Mouse (Mus musculus): ENCODE results near the gene Trmu. TPM values are rescaled to one million over a fixed set of nuclear protein-coding genes. Genes with fewer than 3 reads are reported as not detected.

Gene Trmu
- total RNA-seq, 1 experiment from 2014 or later = 13.9 TPM

DNA sequence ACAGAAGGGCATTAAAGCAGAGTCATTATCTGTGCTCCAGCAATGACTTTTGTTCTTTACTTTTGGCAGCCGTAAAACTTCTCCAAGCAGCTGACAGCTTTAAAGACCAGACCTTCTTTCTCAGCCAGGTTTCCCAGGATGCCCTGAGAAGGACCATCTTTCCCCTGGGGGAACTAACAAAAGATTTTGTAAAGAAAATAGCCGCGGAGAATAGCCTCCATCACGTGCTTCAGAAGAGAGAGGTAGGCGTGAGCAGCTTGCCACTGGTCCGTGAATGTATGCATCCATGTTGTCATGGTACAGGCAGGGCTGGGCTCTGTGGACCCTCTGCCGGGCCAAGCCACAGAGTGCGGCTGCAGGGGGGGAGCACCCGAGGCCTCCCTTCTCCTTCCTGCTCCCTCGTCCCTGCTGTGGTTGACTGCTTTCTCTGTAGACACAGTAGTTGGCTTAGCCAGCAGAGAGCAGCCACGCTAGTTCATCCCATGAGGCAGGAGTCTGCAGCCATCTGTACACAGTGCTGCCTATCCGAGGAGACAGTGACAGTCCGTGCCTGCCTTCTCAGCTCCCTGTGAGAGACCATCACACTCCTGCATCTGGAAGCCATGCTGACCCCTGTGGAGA, 13.5 kb downstream of the Trmu start:
- ATAC-seq (replicated peaks; ENCODE audit: insufficient number of reproducible peaks, low FRiP score, low TSS enrichment, poor library complexity, severe bottlenecking) = no peak; the same call in 1 of the 2 replicates

DNA sequence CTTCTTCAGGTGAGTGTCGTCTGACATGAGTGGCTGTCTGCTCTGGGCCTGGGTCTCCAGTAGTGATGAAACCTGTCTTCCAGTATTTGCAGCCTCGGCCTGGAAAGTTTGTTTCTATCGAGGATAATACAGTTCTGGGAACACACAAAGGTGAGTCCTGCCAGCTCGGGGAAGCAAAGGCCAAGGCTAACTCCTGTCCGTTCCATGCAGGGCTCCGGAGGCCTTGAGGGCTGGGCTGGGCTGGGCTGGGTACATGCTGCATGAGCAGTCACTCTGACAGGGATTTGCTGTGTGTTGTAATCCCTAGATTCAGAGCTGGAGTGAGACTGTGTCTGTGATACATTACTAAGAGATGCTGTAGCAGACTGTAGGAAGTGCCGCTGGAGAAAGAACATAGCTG, 14.8 kb downstream of the Trmu start:
- ATAC-seq (replicated peaks; ENCODE audit: insufficient number of reproducible peaks, low FRiP score, low TSS enrichment, poor library complexity, severe bottlenecking) = no peak

DNA sequence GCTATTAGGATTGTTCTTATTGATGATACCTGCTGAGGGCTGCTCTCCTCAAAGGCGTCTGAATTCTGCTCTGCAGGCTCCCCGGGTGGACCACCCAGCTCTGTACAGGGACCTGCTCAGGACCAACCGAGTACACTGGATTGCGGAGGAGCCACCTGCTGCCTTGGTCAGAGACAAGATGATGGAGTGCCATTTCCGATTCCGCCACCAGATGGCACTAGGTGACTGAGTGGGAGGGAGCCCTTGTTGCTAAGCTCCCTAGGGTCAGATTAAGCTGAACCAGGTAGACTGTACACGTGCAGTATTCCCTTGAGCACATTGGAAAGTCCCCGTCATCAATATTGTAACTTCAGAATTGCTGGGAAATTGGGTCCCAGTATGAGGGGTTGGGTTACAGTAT, 17.2 kb downstream of the Trmu start:
- peak; percentile 61 for ATAC-seq (replicated peaks; ENCODE audit: insufficient number of reproducible peaks, low FRiP score, low TSS enrichment, poor library complexity, severe bottlenecking)

DNA sequence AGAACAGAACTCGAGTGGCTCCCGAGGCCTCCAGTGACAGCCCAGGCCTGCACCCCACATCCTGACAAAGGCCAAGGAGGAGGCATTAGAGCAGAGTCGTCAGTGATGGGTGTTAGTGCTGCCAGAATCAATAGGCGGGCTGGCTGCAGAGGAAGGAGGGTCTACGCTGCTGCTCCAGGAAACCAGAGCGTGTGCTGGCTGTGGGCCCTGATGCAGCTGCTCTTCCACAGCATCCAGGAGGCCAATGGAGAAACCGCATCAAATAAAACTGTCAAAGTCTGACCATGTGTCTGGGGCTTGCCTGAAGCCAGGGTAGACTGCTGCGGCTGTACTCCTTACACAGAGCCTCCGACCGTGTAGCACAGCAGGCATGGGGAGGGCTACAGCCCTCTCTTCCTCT, 18.0 kb downstream of the Trmu start:
- no peak for ATAC-seq (replicated peaks; ENCODE audit: insufficient number of reproducible peaks, low FRiP score, low TSS enrichment, poor library complexity, severe bottlenecking)

DNA sequence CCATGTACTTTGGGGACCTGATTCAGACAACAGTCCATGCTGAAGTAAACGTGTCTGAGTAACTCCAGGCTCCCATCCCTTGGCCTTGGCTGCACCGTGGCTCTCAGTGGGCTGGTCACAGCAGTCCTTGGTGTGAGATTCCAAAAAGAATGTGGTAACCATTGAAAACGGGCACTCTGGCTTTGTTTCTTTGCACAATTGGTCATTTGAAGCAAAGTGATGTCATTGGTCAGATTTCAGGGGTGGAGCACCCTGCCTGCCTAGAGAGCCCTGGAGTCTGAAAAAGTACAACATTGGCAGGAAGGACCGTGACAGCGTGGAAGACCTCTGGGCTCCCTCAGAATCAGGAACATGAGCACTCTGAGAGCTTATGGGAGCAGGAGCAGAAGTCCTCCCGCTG, 20.3 kb downstream of the Trmu start:
- ATAC-seq (replicated peaks; ENCODE audit: insufficient number of reproducible peaks, low FRiP score, low TSS enrichment, poor library complexity, severe bottlenecking) = no peak

DNA sequence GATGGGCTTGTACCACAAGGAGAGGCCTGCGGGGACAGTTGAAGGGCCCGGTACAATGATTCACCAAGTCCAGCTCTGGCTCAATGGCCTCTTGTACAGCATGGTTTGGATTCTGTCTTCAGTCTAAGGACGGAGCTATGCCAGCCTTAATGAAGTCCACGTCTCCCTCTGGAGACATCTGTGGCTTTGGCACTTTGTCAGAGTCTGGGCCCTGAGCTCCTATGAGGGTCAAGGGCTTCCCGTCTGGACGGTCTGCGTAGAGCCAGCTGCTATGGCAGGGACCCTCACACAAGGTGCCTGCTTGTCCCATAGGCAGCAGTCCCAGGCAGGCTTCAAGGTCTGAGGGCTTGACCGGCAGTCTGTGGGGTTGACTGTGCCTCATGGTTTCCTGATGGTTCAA, 21.2 kb downstream of the Trmu start:
- no peak for ATAC-seq (replicated peaks; ENCODE audit: insufficient number of reproducible peaks, low FRiP score, low TSS enrichment, poor library complexity, severe bottlenecking)

DNA sequence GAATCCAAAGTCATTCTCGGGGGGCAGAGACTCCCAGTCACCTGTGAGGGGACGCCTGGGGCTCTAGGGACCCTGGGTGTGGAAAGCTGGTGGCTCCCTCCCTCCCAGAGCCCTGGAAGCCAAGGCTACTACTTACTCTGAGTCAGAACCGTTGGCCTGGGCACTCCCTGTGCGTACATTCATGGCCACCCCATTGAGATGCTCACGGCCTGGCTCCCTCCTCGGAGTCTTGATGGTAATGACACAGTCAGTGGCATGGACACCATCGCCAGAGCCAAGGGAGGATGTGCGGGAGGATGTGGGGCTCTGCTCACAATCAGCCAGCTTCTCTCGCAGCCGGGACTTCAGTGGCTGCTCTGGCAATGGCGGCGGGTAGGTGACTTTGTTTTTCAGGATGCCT, 21.7 kb downstream of the Trmu start:
- no peak for ATAC-seq (replicated peaks; ENCODE audit: insufficient number of reproducible peaks, low FRiP score, low TSS enrichment, poor library complexity, severe bottlenecking)

DNA sequence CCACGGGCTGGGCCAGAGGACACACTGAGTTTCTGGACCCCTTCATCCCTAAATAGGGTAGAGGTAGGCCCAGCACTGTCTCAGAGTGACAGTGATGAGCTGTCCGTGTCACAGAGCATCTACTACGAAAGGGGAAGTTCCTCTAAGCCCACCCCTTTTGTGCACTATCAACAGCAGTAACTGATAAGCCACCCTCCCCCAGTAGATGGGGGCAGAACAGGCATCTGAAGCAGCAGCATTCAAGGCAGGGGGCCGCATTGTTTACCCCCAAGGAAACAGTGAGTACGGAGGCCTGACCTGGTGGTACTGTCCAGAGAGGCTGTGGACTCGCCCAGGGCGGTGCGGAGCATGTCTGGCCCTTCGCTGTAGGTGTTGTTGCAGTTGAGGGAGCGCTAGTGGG, 23.4 kb downstream of the Trmu start:
- no peak for ATAC-seq (replicated peaks; ENCODE audit: insufficient number of reproducible peaks, low FRiP score, low TSS enrichment, poor library complexity, severe bottlenecking)

DNA sequence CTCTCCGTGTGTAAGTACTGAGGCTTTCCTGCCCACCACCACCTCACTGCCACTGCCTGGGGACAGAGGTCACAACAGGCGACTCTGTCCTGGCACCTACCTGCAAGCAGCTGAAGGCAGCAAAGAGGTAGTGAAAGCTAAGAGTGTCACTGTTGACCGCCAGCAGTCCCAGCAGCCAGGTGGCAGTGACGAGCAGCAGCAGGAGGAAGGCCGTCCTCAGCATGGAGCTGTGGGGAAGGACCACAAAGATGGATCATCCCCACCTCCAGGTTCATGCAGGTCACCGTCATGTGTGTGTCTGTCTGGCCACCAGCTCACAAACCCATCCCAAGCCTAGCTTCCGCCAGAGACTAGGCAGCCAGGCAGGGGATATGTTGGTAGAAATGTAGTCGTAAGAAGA, 24.7 kb downstream of the Trmu start:
- 0 out of 2 replicates have a peak, but pooled peaks have one; percentile 7 for ATAC-seq (replicated peaks; ENCODE audit: insufficient number of reproducible peaks, low FRiP score, low TSS enrichment, poor library complexity, severe bottlenecking)

DNA sequence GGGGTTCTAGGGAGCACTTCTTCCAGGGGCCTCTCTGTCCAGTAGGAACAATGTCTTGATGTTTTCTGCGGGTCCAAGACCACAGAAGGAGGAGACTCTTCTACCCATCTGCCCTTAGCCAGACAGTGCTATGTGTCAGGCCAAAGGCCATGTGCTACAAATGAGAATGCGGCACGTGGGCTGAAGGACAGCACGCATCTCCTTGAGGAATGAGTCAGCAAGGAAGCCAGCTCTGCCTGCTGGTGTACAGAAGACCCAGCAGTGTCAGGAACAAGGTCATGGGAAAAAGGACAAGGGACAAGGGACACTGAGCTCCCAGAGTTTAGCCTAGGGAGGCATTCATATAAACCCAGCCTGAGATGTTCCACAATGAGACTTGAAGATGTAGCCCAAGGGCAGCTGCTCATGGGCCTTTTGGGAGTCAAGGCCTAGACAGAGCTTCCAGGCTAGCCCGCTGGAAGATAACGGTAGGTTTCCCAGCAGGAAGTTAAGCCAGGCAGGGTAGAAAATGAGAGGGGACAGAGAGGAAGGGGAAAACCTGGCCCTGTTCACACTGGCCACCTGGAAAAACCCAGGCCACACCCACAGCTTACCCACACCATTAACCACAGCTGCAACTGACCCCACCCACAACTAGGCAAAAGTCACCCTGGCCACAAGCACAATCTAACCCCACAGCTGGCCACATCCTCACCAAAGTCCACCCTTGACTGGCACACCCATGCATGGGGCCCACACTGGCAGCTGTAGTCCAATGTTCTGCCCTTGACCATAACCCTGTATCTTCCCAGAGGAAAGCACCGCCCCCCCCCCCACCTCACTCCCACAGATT, 29.8 kb downstream of the Trmu start:
- peak; percentile 44 for ATAC-seq (replicated peaks; ENCODE audit: insufficient number of reproducible peaks, low FRiP score, low TSS enrichment, poor library complexity, severe bottlenecking)

DNA sequence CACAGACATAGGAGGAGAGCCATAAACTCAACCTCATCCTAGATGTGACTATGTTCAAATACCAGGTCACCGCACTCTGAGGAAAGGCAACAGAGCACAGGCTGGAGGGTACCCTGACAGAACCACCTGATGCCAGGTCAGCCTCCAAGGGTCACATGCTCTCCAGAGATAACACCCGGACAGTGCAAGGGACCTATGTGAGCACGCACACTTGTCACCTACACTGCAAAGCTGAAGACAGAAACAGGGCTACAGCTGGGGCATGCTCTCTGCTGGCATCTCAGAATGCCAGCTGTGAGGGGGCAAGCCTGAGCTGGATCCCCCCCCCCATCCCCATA, 30.3 kb downstream of the Trmu start:
- no peak for ATAC-seq (replicated peaks; ENCODE audit: insufficient number of reproducible peaks, low FRiP score, low TSS enrichment, poor library complexity, severe bottlenecking)

DNA sequence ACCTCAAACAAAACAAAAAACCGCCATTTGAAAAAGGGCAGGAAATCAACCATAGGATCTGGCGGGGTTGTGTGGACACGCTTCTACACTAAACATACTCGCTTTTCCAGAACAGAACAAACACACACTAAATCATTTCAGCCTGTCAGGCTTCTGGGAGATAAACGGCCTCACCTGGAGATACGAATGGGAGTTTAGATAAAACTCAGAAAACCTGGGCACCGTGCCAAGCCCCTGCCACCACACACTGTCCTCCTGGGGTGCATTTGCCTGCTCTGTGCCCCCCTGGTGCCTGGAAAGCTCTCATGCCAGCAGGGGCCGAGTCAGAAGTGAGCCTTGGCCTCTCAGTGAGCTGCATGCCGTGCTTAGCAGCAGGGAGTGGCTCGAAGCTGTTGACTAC, 30.8 kb downstream of the Trmu start:
- ATAC-seq (replicated peaks; ENCODE audit: insufficient number of reproducible peaks, low FRiP score, low TSS enrichment, poor library complexity, severe bottlenecking) = no peak

DNA sequence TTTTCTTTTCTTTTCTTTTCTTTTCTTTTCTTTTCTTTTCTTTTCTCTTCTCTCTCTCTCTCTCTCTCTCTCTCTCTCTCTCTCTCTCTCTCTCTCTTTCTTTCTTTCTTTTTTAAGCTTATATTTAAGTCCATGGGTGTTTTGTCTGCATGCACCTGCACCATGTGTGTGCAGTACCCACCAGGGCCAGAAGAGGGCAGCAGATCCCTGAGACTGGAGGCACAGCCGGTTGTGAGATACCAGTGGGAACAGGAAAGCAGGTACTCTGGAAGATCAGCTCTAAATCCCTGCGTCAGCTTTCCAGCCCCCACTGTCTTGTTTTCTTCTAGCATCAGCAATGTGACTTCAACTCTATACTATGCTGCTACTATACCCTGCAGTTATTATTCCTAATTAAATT, 34.5 kb downstream of the Trmu start:
- no peak for ATAC-seq (replicated peaks; ENCODE audit: insufficient number of reproducible peaks, low FRiP score, low TSS enrichment, poor library complexity, severe bottlenecking)

DNA sequence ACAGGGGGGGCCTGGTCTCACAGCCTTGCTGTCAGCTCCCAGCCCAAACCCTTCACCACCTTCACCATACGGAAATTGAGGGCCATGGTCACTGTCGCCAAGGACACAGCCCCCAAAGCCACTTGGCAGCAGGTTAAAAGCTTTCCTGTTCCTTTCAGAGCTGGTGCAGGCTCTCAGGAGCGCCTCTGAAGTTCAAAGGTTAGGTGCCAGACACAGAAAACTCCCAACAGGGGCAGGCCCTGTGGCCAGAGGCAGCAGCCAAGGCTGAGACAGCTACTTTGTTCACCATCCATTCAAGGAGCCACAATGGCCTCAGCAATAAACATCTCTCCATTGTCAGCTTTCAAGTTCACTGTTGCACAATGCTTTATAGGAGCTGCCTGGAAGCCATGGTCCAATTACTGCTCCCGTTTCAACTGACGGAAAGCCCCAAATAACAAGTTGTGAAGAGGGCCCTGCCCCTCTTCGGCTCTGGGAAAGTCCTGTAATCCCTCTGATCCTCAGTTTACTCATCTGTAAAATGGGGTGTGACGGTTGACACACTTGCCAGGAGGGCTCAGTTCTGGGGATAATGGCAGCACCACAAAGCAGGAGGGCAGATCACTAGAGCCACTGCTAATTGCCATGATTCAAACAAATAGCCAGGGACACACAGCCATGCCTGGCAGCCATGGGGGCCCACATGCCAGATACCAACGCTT, 40.2 kb downstream of the Trmu start:
- ATAC-seq (replicated peaks; ENCODE audit: insufficient number of reproducible peaks, low FRiP score, low TSS enrichment, poor library complexity, severe bottlenecking) = no peak

DNA sequence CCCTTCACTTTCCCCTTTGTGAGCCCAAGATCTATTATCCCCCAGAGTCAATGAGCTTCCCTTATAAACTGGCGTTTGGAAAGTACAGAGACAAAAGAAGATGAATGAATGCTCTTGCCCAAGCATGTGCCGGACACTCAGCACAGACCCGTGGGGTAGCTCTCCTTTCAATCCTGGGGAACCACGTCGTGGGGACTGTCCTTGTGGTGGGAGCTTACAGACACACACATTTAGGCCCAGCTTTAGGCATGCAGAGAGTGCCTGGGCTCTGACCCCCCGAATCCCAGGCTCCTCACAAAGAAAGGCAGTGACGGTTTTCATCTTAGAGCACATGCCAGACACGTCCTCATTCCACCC, 40.8 kb downstream of the Trmu start:
- ATAC-seq (replicated peaks; ENCODE audit: insufficient number of reproducible peaks, low FRiP score, low TSS enrichment, poor library complexity, severe bottlenecking) = no peak

DNA sequence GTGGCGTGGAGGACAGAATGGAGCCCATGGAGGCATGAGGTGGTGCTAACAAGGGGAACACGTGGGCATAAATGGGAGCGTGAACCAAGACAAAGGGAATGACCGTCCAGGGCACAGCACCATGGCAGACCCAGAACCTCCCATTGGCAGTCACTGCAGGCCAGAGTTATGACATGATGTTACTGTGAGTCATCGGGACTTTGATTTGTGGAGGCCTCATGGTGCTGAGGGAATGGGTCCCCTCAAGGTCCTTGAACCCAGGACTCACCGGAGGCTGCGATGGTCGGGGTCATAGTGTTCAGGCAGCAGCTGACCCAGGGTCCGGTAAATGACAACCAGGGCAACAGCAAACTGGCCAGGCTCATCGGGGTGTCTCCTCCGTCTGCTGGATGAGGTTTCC, 42.7 kb downstream of the Trmu start:
- ATAC-seq (replicated peaks; ENCODE audit: insufficient number of reproducible peaks, low FRiP score, low TSS enrichment, poor library complexity, severe bottlenecking) = no peak

DNA sequence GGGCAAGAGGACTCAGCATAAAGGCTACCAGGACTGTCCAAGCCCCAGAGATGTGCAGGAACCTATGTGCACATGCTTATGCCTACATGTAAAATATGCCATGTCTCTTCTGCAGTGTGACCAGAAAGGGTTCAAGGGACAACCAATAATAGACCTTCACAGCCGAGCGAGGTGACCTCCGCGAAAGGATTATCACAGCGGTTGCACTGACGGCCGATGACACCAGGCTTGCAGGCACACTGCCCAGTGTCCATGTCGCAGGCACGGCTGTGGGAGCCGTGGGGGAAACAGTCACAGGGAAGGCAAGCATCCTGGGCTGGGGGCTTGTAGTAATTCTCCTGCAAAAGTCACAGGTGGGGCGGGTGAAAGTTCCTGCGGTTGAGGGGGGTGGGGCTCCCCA, 49.0 kb downstream of the Trmu start:
- ATAC-seq (replicated peaks; ENCODE audit: insufficient number of reproducible peaks, low FRiP score, low TSS enrichment, poor library complexity, severe bottlenecking) = no peak

DNA sequence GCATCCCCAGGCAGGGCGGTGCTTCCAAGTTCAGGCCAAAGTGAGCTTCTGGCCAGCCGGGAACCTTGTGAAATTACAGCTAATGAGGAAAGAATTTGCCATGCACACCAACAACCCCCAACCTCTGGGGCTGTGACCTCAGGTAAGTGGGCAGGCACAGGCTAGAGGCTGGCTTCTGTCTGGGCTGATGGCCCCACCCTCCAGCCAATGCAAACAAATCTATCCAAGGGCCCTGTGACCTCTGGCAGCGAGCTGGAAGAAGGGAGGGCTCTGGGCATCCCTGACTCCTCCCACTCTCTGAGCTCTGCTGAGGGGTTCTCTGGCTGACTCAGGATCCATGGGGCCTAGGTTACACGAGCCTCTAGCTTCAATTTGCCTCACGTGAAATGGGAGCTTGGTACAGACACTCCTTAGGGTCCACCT, 56.5 kb downstream of the Trmu start:
- ATAC-seq (replicated peaks; ENCODE audit: insufficient number of reproducible peaks, low FRiP score, low TSS enrichment, poor library complexity, severe bottlenecking) = no peak
